Mouse (Mus musculus) thymus, postnatal 0 days (tissue): ENCODE measurements around the gene Serpina3n. TPM values are rescaled to one million over a fixed set of nuclear protein-coding genes. Genes with fewer than 3 reads are reported as not detected.
"Not testable (repeated sequence)": the region's sequence is repeated elsewhere in the genome, so short reads cannot be mapped to it uniquely, and the experiment has no call there.

Experiments
- DNase-seq: peaks from one replicate; pipeline ENCODE4 v3.0.0-alpha.2; 2015; ENCODE audit warnings: low spot score
- polyA plus RNA-seq: library from polyadenylated mRNA; unstranded; fragments of >200 nt; fragmentation: Nextera tagmentation; extraction: Ambion mirVana; gene quantifications from 2 replicates; pipeline ENCODE4 v1.2.1, GENCODE M21; 2015

Gene Serpina3n
- polyA plus RNA-seq, 1 experiment from 2014 or later: 2.0 TPM

GRCm38 (mm10) chr12:104433951-104434735 is 27.6 kb downstream of the Serpina3n start:
- no peak for DNase-seq

GRCm38 (mm10) chr12:104440087-104440760 is 33.7 kb downstream of the Serpina3n start:
- DNase-seq: peak; percentile 51

GRCm38 (mm10) chr12:104443716-104444115 is 37.2 kb downstream of the Serpina3n start:
- DNase-seq: no peak

- not testable (repeated sequence) for DNase-seq
Measured at GRCm38 (mm10) chr12:104447056-104447455, 40.5 kb downstream of the Serpina3n start.

- DNase-seq: peak; percentile 59
Measured at GRCm38 (mm10) chr12:104448099-104448498, 41.6 kb downstream of the Serpina3n start.

GRCm38 (mm10) chr12:104450257-104450656 is 43.7 kb downstream of the Serpina3n start:
- no peak for DNase-seq

- DNase-seq: no peak
Measured at GRCm38 (mm10) chr12:104453002-104453401, 46.5 kb downstream of the Serpina3n start.

GRCm38 (mm10) chr12:104459377-104459776 is 52.8 kb downstream of the Serpina3n start:
- no peak for DNase-seq

GRCm38 (mm10) chr12:104461372-104461771 is 54.8 kb downstream of the Serpina3n start:
- DNase-seq: no peak

Other genes with a start within 250 kb of the Serpina3n start
- 1.2 and 1.4 TPM in 2 replicates for gene Serpina3f, start 192.2 kb upstream of the Serpina3n start, polyA plus RNA-seq
- 98.6 and 111 TPM in 2 replicates for gene Serpina3g, start 170.5 kb upstream of the Serpina3n start, polyA plus RNA-seq
- 20.9 and 23.1 TPM in 2 replicates for gene Serpina3i, start 143.6 kb upstream of the Serpina3n start, polyA plus RNA-seq
- 0.42 TPM in 2 replicates for gene Serpina3j, start 92.2 kb upstream of the Serpina3n start, polyA plus RNA-seq
- gene Serpina3k, start 68.2 kb upstream of the Serpina3n start, polyA plus RNA-seq: not detected in 2 replicates
- gene Serpina3m, start 68.2 kb upstream of the Serpina3n start, polyA plus RNA-seq: 0.08 and 0.12 TPM in 2 replicates
- 0.13 and 0.21 TPM in 2 replicates for gene Gsc, start 66.6 kb downstream of the Serpina3n start, polyA plus RNA-seq